Mouse (Mus musculus) liver, embryonic 14.5 days (tissue): ENCODE data around the gene Bri3.
A peak's percentile ranks its signal among the peaks of the same experiment; 100 is the strongest.

Experiments used
- CTCF ChIP-seq: IDR thresholded peaks from 2 replicates; pipeline ENCODE4 v1.5.1; 2016; ENCODE audit warnings: antibody characterized with exemption, low read depth, control low read depth
- EP300 ChIP-seq: IDR thresholded peaks from 2 replicates; pipeline ENCODE4 v1.6.1; 2016; ENCODE audit warnings: antibody characterized with exemption, low read depth

DNA sequence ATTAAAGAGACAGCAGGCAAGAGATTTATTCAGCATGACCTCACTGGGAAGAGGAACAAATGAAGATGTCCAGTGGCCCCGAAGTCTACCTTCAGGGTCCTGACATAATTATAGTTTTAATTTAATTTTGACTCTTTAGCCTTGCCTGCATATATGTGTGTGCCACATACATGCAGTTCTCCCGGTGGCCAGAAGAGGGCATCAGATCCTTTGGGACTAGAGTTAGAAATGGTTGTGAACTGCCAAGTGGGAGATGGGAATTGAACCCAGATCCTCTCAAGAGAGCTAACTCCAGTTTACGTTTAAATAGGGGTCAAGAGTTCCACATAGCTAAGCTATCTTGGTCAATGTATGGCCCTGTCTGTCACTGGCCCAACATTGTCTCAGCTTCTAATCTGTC is 5.6 kb downstream of the Bri3 start:
- TF ChIP-seq CTCF: peak; percentile 56
- TF ChIP-seq EP300: no peak
